Mouse (Mus musculus): ENCODE results near the gene Gm4791.

- no peak for TF ChIP-seq HCFC1 (IDR thresholded peaks at IDR 0.05; ENCODE audit: borderline replicate concordance, insufficient read depth, low read length)
- TF ChIP-seq ZNF384 (IDR thresholded peaks at IDR 0.05; ENCODE audit: low read depth, low read length), result no peak
- TF ChIP-seq MAFK (IDR thresholded peaks at IDR 0.05; ENCODE audit: insufficient read depth, low read depth, low read length), result no peak
- TF ChIP-seq CHD2 (IDR thresholded peaks at IDR 0.05; ENCODE audit: low read depth, low read length), result no peak
These were observed 41.1 kb upstream of the Gm4791 start for GRCm38 (mm10) chr9:46957420-46957950.
